Mouse (Mus musculus): ENCODE data around the gene Gm10471.
"Not testable (repeated sequence)": the region's sequence is repeated elsewhere in the genome, so short reads cannot be mapped to it uniquely, and the experiment has no call there.

Gene Gm10471

GRCm38 (mm10) chr5:26089191-26089590, at the start of gene Gm10471:
TSS of gene Gm10471 (minus strand) at chr5:26089291.
- not testable (repeated sequence) for DNase-seq (ENCODE audit: low read depth)

DNA sequence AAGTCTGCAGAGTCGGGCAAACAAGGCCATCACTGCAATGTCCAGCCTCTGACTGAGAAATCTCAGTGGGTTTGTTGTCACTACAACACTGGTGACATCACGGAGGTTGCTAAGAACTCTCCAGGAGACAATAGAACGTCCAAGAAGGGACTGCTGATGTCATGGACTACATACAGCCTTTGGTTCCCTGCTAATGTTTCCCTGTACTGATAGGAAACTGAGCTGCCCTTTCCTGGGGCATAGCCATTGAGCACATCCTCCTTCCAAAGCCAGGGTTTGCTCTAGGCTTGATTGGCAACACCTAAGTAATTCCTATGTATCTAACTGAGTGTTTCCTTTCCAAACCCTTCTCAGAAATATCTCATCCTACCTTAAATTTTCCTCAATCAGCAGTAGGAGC, 32.2 kb upstream of the Gm10471 start, which contains the start of gene Gm10220:
Gene Gm10220 (minus strand): TSS at position 101 of the 400 bp plus-strand sequence.
- not testable (repeated sequence) for DNase-seq (ENCODE audit: low read depth)

- DNase-seq (ENCODE audit: low read depth), result not testable (repeated sequence)
Observed at GRCm38 (mm10) chr5:26105262-26105661, 16.2 kb upstream of the Gm10471 start, which contains the start of gene 5031410I06Rik. TSS of gene 5031410I06Rik (minus strand) at chr5:26105362.

GRCm38 (mm10) chr5:26079023-26079422, 10.1 kb downstream of the Gm10471 start:
- DNase-seq (ENCODE audit: low read depth), result not testable (repeated sequence)

DNA sequence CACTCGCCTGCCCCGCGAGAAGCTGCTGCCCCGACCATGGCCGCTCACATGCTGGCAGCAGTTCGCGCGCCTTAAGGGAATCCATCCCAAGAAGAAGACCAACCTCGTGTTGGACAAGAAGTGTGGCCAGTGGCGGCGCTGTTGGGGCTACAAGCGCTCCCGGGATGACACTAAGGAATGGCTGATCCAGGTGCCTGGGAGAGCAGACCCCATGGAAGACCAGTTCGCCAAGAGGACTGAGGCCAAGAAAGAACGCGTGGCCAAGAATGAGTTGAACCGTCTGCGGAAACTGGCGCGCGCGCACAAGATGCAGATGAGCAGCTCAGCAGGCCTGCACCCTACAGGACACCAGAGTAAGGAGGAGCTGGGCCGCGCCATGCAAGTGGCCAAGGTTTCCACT, 18.4 kb downstream of the Gm10471 start:
- no peak for DNase-seq (ENCODE audit: low read depth)

DNA sequence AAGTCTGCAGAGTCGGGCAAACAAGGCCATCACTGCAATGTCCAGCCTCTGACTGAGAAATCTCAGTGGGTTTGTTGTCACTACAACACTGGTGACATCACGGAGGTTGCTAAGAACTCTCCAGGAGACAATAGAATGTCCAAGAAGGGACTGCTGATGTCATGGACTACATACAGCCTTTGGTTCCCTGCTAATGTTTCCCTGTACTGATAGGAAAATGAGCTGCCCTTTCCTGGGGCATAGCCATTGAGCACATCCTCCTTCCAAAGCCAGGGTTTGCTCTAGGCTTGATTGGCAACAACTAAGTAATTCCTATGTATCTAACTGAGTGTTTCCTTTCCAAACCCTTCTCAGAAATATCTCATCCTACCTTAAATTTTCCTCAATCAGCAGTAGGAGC, 30.6 kb downstream of the Gm10471 start, which contains the start of gene Gm7347:
Gene Gm7347 (minus strand): TSS at position 101 of the 400 bp plus-strand sequence.
- DNase-seq (ENCODE audit: low read depth), result not testable (repeated sequence)

DNA sequence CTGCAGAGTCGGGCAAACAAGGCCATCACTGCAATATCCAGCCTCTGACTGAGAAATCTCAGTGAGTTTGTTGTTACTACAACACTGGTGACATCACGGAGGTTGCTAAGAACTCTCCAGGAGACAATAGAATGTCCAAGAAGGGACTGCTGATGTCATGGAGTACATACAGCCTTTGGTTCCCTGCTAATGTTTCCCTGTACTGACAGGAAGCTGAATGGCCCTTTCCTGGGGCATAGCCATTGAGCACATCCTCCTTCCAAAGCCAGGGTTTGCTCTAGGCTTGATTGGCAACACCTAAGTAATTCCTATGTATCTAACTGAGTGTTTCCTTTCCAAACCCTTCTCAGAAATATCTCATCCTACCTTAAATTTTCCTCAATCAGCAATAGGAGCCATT, 49.6 kb downstream of the Gm10471 start, which contains the start of gene Speer4a:
Gene Speer4a (minus strand): TSS at position 101 of the 400 bp plus-strand sequence.
- DNase-seq (ENCODE audit: low read depth), result not testable (repeated sequence)
